Mouse (Mus musculus) CH12.LX (cell line): ENCODE data around the gene Tmem106c.

Source experiments
- E2F4 ChIP-seq: IDR thresholded peaks from 2 replicates; pipeline ENCODE4 v1.6.1; 2011; ENCODE audit warnings: low read depth, low read length, improper control_type of control experiment; ENCODE audit not compliant: insufficient replicate concordance
- EP300 ChIP-seq: IDR thresholded peaks from 2 replicates; pipeline ENCODE4 v1.6.1; 2011; ENCODE audit warnings: low read length, improper control_type of control experiment
- POLR2A ChIP-seq: IDR thresholded peaks from 2 replicates; pipeline ENCODE4 v1.6.1; 2011; ENCODE audit warnings: low read depth, mild to moderate bottlenecking, improper control_type of control experiment, low read length
- RAD21 ChIP-seq: IDR thresholded peaks from 2 replicates; pipeline ENCODE4 v1.6.1; 2011; ENCODE audit warnings: low read depth, mild to moderate bottlenecking, low read length, improper control_type of control experiment, moderate library complexity
- TCF12 ChIP-seq: IDR thresholded peaks from 2 replicates; pipeline ENCODE4 v1.6.1; 2014; ENCODE audit warnings: low read depth, mild to moderate bottlenecking, inconsistent platforms, low read length, improper control_type of control experiment
- ZC3H11A ChIP-seq: IDR thresholded peaks from 2 replicates; pipeline ENCODE4 v1.6.1; 2012; ENCODE audit warnings: low read depth, mild to moderate bottlenecking, inconsistent platforms, low read length, improper control_type of control experiment
- ZKSCAN1 ChIP-seq: IDR thresholded peaks from 2 replicates; pipeline ENCODE4 v1.6.1; 2012; ENCODE audit warnings: low read depth, inconsistent platforms, low read length, improper control_type of control experiment, borderline replicate concordance

DNA sequence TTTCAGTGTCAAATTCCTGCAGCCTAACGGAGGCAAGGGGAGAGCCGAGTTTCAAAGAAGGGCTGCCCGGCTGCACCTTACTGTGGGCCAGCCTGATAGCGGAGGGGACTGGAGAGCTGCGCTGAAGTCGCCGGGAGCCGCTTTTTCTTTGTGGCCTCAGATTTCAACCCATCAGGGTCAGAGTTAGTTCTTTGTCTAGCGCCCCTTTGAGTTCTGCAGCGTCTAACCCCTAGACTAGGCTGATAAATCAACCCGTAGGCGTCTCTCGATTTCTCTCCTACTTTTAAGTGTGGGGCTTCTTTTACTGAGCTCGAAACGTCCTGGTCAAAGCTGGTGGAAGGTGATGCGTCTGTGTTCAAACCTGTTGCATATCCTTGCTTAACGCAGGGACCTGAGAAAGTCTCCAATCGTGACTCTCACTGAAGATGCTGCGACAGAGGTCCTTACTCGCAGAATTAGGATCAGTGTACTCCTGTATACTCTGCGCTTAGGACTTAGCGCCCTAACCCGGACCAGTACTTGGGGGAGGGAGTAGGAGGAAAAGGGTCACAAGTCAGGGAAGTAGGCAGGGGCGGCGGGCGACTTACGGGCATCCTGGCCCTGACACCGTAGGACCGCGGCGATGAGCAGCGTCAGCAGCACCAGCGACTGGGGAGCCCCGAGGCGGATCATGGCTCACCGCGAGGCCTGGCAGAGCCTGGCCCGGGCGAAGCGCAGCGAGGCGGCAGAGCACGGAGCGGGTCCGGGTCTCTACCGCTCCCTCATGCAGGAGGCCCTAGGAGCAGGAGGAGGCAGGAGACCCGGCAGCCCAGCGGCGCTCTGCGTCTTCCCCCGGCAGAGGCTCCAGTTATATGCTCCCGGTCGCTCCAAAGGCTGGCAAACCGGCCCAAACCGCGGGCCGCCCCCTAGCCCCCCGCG, 40.1 kb downstream of the Tmem106c start, which contains the start of gene Col2a1:
- no peak for TF ChIP-seq E2F4
- no peak for TF ChIP-seq ZC3H11A
- no peak for TF ChIP-seq RAD21
- no peak for TF ChIP-seq TCF12
- TF ChIP-seq EP300: no peak
- no peak for TF ChIP-seq ZKSCAN1
- no peak for TF ChIP-seq POLR2A
